Mouse (Mus musculus) gastrocnemius, adult 2 months (tissue): ENCODE results near the gene Gm10352. TPM values are rescaled to one million over a fixed set of nuclear protein-coding genes. Genes with fewer than 3 reads are reported as not detected.
"Not testable (repeated sequence)": the region's sequence is repeated elsewhere in the genome, so short reads cannot be mapped to it uniquely, and the experiment has no call there.

Experiments
- DNase-seq: peaks from one replicate; pipeline ENCODE4 v3.0.0; 2022
- H3K27ac ChIP-seq: fragments of 200-600 bp; 2 replicates; pipeline ENCODE4 v1.8.1; 2022; ENCODE audit warnings: mild to moderate bottlenecking
- H3K4me3 ChIP-seq: fragments of 200-600 bp; 2 replicates; pipeline ENCODE4 v1.8.1; 2022; ENCODE audit warnings: mild to moderate bottlenecking, moderate library complexity
- intact Hi-C: fragments of 180-260 bp; cut with DNase I; formaldehyde crosslinking; loops from one replicate; pipeline ENCODE4 v1.15.1; 2025
- long read RNA-seq, 2 experiments: library from polyadenylated mRNA; stranded (forward); transcript quantifications; one replicate each; pipeline ENCODE4 v2.0.0; 2021
- total RNA-seq, 2 experiments: library from RNA; stranded (reverse); gene quantifications; 2 replicates each; pipeline ENCODE4 v1.2.3; 2021

The Gm10352 gene
- not detected for total RNA-seq
- long read RNA-seq, experiment 1 = 0 reads
- long read RNA-seq, experiment 2 = 0 reads

- H3K27ac ChIP-seq, H3K4me3 ChIP-seq, intact Hi-C loops, DNase-seq: not testable (repeated sequence)
These were observed at the start of gene Gm10352 for GRCm38 (mm10) chrY:2900689-2901088. TSS of gene Gm10352 (plus strand) at chrY:2900989.

DNA sequence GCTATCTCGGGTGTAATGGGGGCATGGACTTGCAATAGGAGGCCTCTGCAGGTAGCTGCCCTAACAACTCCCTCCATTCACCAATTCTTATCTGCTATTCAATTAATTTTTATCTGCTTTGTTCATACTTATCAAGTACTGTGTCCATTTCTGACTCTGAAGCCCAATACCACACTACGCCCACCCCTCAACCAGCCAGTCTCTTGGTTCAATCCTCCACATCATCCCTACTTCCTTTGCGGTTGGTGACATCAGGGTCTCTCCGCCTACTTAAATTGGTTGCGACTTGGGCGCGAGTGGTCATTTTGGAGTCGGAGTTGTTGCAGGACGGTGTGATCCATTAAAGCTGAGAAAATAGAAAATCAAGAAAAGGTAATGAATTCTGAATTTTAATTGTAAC is 31.5 kb downstream of the Gm10352 start, which contains the start of gene Gm29289:
Gm29289 (plus strand) TSS at position 301 of the 400 bp plus-strand sequence.
- H3K27ac ChIP-seq, intact Hi-C loops, DNase-seq, H3K4me3 ChIP-seq: not testable (repeated sequence)

Other genes starting within 250 kb of the Gm10352 start
- gene Sry, start 237.3 kb upstream of the Gm10352 start, total RNA-seq = not detected
- gene H2al2b, start 180.3 kb upstream of the Gm10352 start, total RNA-seq = not detected
- not detected for gene Gm4064, start 104.8 kb upstream of the Gm10352 start, total RNA-seq
- gene Rbmy, start 70.3 kb upstream of the Gm10352 start, total RNA-seq = not detected
- gene Gm10256, start 70.3 kb upstream of the Gm10352 start, total RNA-seq = not detected
- not detected for gene Gm29289, start 31.6 kb downstream of the Gm10352 start, total RNA-seq